In the genomic region with DNA sequence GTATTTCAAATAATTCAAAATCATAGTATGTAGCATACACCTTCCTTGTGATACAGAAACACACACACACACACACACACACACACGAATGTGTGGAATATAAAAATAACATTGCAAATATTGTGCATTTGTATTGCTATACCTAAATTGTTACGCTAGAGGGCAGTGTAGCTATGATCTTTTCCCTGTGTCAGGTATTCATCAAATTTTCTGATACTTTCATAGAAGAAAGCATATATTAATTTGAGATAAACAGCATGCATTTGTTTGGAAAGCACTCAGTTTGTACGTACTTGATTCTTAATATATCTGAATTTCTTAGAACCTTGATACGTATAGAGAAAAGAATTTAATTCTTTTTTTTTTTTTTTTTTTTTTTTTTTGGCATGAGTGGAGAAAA, we compare ENCODE assay signal across 11 mouse cellular contexts.
DNase-seq lines count a peak whose midpoint lies in the region; ATAC-seq lines count a peak whose summit lies in the region.
"Had no signal": no experiment of that assay in that cellular context is flagged by ENCODE, and none has a peak within 500 bp of the region (broad histone marks: within the 10 kb centered on the region; RNA-seq: fewer than 3 reads in every experiment).

No protein-coding gene starts in this region.

- H3K4me3 ChIP-seq in forebrain, embryonic 14.5 days (ENCODE audit: low read depth, low read length) = no peak overlapping the region
- H3K4me3 ChIP-seq in forebrain, embryonic 16.5 days (replicated peaks; ENCODE audit: low read length) = no peak overlapping the region
- H3K4me3 ChIP-seq in heart, embryonic 12.5 days = no peak overlapping the region
- H3K4me3 ChIP-seq: heart, embryonic 13.5 days had no signal

- H3K9ac ChIP-seq in forebrain, embryonic 14.5 days (ENCODE audit: low read length) = no peak overlapping the region
- H3K9ac ChIP-seq in forebrain, embryonic 16.5 days (replicated peaks; ENCODE audit: low read depth, low read length) = no peak overlapping the region
- no peak overlapping the region for H3K9ac ChIP-seq in heart, embryonic 12.5 days
- H3K9ac ChIP-seq: heart, embryonic 13.5 days had no signal

- peak; percentile 66 for DNase-seq in forebrain, embryonic 14.5 days (ENCODE audit: low spot score)
- DNase-seq in left cerebral cortex, postnatal 14 days (ENCODE audit: low spot score in 2 of 2) = peak; percentile 20 to 42
- DNase-seq in left cerebral cortex, adult 18-20 months (ENCODE audit: low spot score in 2 of 2) = no peak
- DNase-seq in NIH3T3 (ENCODE audit: low read depth) = peak; percentile 46
- peak; percentile 21 for DNase-seq in induced T-regulatory cell, adult 2 months (ENCODE audit: low read depth)
- DNase-seq in cerebellum, adult 8-10 months = no peak
- DNase-seq: layer of hippocampus, postnatal 36 days had no signal

- H3K4me1 ChIP-seq in forebrain, embryonic 14.5 days (ENCODE audit: control insufficient read depth, insufficient read depth, low read length) = no peaks in the 10 kb centered on the region
- no peaks in the 10 kb centered on the region for H3K4me1 ChIP-seq in forebrain, embryonic 16.5 days (replicated peaks; ENCODE audit: control insufficient read depth, insufficient read depth, low read length)
- no peaks in the 10 kb centered on the region for H3K4me1 ChIP-seq in heart, embryonic 12.5 days (replicated peaks)
- H3K4me1 ChIP-seq: heart, embryonic 13.5 days had no signal

- peak; percentile 54; the same call in 1 of the 2 replicates for ATAC-seq in forebrain, embryonic 14.5 days
- no peak for ATAC-seq in forebrain, embryonic 16.5 days
- ATAC-seq in heart, embryonic 12.5 days (ENCODE audit: insufficient number of reproducible peaks, low FRiP score) = no peak

- intact Hi-C loops in left cerebral cortex, postnatal 14 days (cut with DNase I) = no loop called here

- no peaks in the 10 kb centered on the region for H3K27me3 ChIP-seq in forebrain, embryonic 14.5 days (replicated peaks; ENCODE audit: control insufficient read depth, insufficient read depth, low read length)
- no peaks in the 10 kb centered on the region for H3K27me3 ChIP-seq in forebrain, embryonic 16.5 days (replicated peaks; ENCODE audit: control insufficient read depth, insufficient read depth, low read length)
- H3K27me3 ChIP-seq in heart, embryonic 12.5 days (replicated peaks) = no peaks in the 10 kb centered on the region
- H3K27me3 ChIP-seq: heart, embryonic 13.5 days had no signal

- no peaks in the 10 kb centered on the region for H3K36me3 ChIP-seq in forebrain, embryonic 14.5 days (ENCODE audit: control insufficient read depth, insufficient read depth, low read length)
- no peaks in the 10 kb centered on the region for H3K36me3 ChIP-seq in forebrain, embryonic 16.5 days (ENCODE audit: control insufficient read depth, insufficient read depth)
- H3K36me3 ChIP-seq in heart, embryonic 12.5 days = no peaks in the 10 kb centered on the region
- H3K36me3 ChIP-seq: heart, embryonic 13.5 days had no signal

- H3K4me2 ChIP-seq in forebrain, embryonic 14.5 days (ENCODE audit: low read length) = no peak overlapping the region
- no peak overlapping the region for H3K4me2 ChIP-seq in forebrain, embryonic 16.5 days (ENCODE audit: low read length)
- H3K4me2 ChIP-seq in heart, embryonic 12.5 days = no peak overlapping the region
- H3K4me2 ChIP-seq: heart, embryonic 13.5 days; midbrain, embryonic 11.5 days had no signal

- no peaks in the 10 kb centered on the region for H3K9me3 ChIP-seq in forebrain, embryonic 14.5 days (replicated peaks; ENCODE audit: control insufficient read depth, low read length)
- H3K9me3 ChIP-seq in forebrain, embryonic 16.5 days (ENCODE audit: control insufficient read depth, low read length) = no peaks in the 10 kb centered on the region
- no peaks in the 10 kb centered on the region for H3K9me3 ChIP-seq in heart, embryonic 12.5 days (replicated peaks)
- H3K9me3 ChIP-seq: heart, embryonic 13.5 days had no signal

- 22% methylated on average over 4 of the region's 4 CpGs for WGBS in forebrain, embryonic 14.5 days
- 15% methylated on average over 4 of the region's 4 CpGs for WGBS in forebrain, embryonic 16.5 days
- 34% methylated on average over 4 of the region's 4 CpGs for WGBS in heart, embryonic 12.5 days

- H3K27ac ChIP-seq in forebrain, embryonic 14.5 days (ENCODE audit: low read depth, low read length) = no peak overlapping the region
- no peak overlapping the region for H3K27ac ChIP-seq in forebrain, embryonic 16.5 days (ENCODE audit: low read length)
- H3K27ac ChIP-seq in heart, embryonic 12.5 days (ENCODE audit: poor library complexity, severe bottlenecking) = no peak overlapping the region
- H3K27ac ChIP-seq: heart, embryonic 13.5 days had no signal

Comparison
In these comparisons a context has a peak if more than half of its experiments do, and no peak if none do; other contexts are left out.
1. DNase-seq: peak in forebrain, embryonic 14.5 days (single experiment), left cerebral cortex, postnatal 14 days (2 of 2), NIH3T3 (single experiment) and induced T-regulatory cell, adult 2 months (single experiment); none in left cerebral cortex, adult 18-20 months (0 of 2) and cerebellum, adult 8-10 months (single experiment).